Mouse (Mus musculus) CD8-positive naive resting alpha-beta T cell, adult 57 days (primary cell): ENCODE results near the gene Nhlrc2. TPM values are rescaled to one million over a fixed set of nuclear protein-coding genes. Genes with fewer than 3 reads are reported as not detected.

Source experiments
- total RNA-seq: library from RNA; stranded (reverse); gene quantifications from one replicate; pipeline ENCODE4 v1.2.4, GENCODE M21; 2023

The Nhlrc2 gene
- total RNA-seq = 18.9 TPM

GRCm38 (mm10) chr19:56548230-56549032 is at the start of gene Nhlrc2:
Gene Nhlrc2, plus strand, starts transcription at chr19:56548261.

GRCm38 (mm10) chr19:56547456-56548229 is 418 bp upstream of the Nhlrc2 start, which contains the start of gene Dclre1a:
Gene Dclre1a, minus strand, starts transcription at chr19:56548222.

Other genes with a start within 250 kb of the Nhlrc2 start
- gene Nrap, start 158.2 kb upstream of the Nhlrc2 start, total RNA-seq = not detected
- gene Casp7, start 151.1 kb upstream of the Nhlrc2 start, total RNA-seq = 9.8 TPM
- 0.31 TPM for gene Plekhs1, start 86.6 kb upstream of the Nhlrc2 start, total RNA-seq
- gene Dclre1a, start within 50 bp of the Nhlrc2 start, total RNA-seq = 6.0 TPM
- 0.46 TPM for gene Adrb1, start 173.9 kb downstream of the Nhlrc2 start, total RNA-seq